Mouse (Mus musculus) hematopoietic multipotent progenitor cell, adult 10-12 weeks (in vitro differentiated cells): Measurements from ENCODE around the gene Cfhr1. TPM values are rescaled to one million over a fixed set of nuclear protein-coding genes. Genes with fewer than 3 reads are reported as not detected.

Experiments
- polyA plus RNA-seq: library from polyadenylated mRNA; stranded (reverse); fragments of >175 nt; gene quantifications from 2 replicates; pipeline ENCODE4 v1.2.3, GENCODE M21; 2012; ENCODE audit warnings: low replicate concordance

Gene Cfhr1
- polyA plus RNA-seq: not detected in 2 replicates

DNA sequence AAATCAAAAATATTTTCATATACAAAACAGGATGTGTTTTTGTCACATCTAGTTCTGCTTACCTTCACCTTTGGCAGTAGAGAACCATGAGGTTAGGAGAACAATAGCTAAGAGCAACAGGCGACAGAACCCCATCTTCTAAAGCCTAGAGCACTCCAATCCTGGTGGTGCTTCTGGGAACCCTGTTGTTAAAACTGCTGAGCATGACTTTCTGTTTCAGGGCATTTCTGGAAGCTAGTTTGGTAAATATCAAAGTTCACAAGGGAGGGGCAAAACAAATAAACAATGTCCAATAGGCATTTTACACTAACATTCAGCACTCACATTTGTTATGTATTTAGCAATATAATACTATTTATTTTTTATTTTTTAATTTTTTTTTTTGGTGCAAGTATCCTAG is at the start of gene Cfhr1:
TSS of gene Cfhr1 (minus strand) at position 249 of the 400 bp plus-strand sequence.

DNA sequence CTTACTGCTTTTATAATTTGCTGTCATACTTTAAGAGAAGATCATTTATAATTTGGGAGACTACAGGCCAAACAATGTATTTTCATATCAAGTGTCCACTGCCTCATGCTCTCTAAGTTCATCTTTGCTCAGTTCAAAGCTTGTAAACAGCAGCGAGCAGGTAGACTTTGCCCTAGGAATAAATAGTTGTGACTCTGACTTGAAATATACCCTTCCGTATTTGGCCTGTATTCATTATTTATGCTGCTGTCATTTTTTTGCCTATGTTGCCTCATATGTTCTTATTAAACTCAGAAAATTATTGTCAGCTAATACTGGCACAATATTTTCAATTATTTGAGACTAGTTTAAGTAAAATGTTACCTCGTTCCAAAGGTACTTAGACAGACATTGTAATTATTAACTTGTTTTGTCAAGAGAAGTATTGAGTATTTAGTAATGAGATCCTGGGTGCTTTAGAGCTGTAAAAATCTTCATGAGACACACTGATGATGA is 58.8 kb downstream of the Cfhr1 start, which contains the start of gene F13b:
TSS of gene F13b (plus strand) at position 445 of the 495 bp plus-strand sequence.

Other genes with a start within 250 kb of the Cfhr1 start
- 0.03 TPM in 1 of 2 replicates, not detected in the other for gene Crb1, start 183.2 kb downstream of the Cfhr1 start, polyA plus RNA-seq
- 0.27 and 0.71 TPM in 2 replicates for gene Zbtb41, start 138.0 kb downstream of the Cfhr1 start, polyA plus RNA-seq
- 0.85 and 0.88 TPM in 2 replicates for gene Aspm, start 105.5 kb downstream of the Cfhr1 start, polyA plus RNA-seq
- not detected in 2 replicates for gene F13b, start 58.6 kb downstream of the Cfhr1 start, polyA plus RNA-seq
- gene Gm4788, start 221.0 kb upstream of the Cfhr1 start, polyA plus RNA-seq: not detected in 2 replicates